Mouse (Mus musculus) R1 (cell line): ENCODE data around the gene Nfib.

Experiments used
- DNase-seq: peaks from one replicate; pipeline ENCODE4 v3.0.0-alpha.2; 2018; ENCODE audit warnings: low read depth, low spot score

The Nfib gene

DNA sequence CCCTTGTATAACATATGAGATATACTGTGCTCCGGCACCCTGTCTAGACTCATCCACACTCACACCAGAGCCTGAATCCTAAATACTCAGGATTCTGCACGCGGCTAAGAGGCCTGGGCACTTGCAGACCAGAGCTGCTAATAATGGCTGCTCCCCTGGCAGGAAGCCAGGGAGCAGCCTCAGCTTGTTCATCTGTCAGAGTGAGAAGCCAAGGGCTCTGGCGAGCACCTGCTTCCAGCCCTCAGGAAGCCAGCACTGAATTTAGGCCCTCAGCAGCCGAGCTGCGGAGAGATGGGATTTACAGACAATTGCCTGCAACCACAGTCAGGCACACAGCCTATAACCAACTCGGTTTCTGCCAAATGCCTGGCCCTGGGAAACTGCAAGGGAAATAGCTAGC, 15.3 kb downstream of the Nfib start:
- no peak for DNase-seq

DNA sequence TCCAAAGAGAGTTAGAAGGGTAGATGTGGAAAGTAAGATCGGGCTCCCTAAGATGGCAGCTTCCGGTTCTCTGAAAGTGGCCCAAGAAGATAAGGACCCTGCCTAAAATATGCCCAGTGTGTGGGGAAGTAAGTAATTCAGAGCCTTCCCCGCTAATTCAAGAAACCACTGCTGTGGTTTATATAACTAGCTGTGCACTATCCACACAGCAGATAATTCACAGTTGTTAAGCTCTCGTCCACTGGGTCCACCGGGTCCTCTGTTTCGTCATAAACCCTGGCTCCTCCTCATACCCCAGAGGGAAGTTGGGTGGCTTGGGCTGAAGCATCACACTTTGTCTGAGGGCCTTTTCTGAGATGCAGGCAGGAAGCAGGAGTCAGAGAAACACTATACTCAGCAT, 19.5 kb downstream of the Nfib start:
- no peak for DNase-seq

DNA sequence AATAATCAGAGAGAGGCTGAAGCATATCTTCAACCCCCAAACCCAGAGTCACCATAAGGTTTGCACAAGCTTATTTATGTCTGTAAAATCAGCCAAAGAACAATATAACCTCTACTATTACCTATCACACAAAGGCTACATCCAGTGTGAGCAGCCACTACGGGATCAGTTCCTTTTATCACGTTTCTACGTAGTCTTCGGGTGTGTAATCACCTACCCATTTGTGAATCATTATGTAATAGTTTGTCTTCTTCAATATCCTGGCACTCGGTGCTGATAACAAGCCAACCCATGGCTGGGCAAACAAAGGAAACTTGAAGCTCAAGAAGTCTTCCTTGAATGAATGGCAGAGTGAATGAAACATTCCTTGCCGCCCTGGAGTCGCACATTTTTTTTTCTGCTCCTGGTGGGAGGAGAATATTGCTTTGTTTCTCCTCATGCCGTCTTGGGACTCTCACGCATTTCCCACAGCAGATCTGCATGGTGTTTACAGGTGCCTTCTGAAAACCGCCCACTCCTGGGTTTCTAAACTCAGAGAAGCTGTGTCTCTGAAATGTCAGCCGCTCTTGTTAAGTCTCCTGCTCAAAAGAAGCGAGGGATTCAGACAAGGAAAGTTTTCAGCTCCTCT, 21.3 kb downstream of the Nfib start:
- DNase-seq: no peak

DNA sequence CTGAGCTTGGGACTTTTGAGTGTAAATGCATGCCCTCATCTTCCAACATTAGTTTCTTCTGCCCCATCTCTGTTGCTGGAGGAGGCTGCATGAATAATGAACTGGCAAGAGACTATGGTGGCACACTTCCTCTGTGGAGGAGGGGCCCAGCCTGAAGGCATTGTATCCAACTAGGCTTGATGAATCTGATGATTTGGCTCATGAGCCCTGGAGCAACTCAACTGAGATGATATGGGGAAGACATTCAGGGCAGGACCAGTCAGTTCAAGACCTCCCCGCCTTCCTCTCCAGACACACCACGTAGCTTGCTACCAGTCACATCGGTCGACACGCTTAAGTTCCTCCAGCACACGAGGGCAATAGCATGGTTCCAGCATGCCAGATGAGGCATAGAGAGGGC, 22.0 kb downstream of the Nfib start:
- DNase-seq: no peak

DNA sequence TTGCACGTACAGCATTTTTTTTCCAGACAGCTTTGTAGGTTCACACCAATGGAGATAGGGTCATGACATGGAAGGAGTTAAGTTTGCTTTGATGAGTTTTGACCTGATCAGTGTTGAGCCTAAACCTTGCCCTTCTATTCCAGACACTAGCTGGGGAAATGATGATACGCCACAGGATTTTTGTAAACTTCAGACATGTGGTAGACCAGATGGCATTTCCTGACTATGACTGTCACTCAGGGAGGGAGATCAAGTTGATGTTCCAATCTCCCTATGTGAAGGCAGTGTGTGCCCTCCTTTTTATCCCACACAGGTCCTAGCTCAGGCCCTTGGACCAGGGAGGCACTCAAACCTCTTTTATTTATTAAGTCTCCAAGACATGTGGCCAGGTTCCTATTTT, 29.4 kb downstream of the Nfib start:
- no peak for DNase-seq

DNA sequence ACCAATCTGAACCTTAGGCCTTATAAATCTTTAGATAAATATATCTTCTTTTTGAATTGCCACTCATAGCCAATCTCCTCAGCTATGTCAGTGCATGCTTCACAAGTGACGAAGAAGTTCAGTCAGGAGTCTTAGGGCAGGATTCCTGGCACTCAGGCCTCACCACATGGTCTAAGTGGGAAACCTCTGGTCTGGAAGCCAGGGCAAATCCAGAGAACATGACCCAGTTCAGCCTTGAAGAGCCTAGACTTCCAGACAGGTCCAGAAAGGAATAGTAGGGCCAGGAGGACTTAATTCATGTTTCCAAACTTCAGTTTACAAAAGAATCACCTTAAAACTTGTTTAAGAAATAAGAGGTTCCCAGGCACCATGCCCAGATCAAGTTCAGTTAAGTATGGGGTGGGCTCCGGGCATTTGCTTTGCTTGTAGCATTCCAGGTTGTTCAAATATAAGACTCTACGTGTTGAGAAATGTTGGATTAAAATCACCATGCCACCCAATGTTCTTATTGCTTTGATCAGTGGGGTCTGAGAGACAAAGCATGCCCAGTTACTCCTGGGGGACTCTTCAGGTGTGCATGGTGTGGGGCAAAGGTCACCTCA, 38.2 kb downstream of the Nfib start:
- DNase-seq: no peak

DNA sequence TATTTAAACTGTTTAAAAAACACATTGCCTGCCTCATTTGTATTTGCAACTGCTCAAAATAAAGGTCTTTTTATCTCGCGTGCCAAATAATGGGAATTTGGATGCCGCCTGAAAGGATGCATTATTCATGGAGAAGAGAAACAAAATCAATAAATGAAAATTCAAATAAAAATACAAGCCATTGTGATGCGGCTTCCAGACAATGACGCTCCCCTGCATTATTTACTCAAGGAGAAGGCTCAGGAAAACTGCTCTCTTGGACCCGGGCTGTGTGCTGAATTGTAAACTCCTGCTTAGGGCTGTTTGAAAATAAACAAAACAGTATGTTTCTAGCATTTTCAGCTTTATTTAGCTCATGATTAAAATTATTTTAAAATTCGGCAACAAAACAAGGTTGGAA, 41.1 kb downstream of the Nfib start:
- no peak for DNase-seq

DNA sequence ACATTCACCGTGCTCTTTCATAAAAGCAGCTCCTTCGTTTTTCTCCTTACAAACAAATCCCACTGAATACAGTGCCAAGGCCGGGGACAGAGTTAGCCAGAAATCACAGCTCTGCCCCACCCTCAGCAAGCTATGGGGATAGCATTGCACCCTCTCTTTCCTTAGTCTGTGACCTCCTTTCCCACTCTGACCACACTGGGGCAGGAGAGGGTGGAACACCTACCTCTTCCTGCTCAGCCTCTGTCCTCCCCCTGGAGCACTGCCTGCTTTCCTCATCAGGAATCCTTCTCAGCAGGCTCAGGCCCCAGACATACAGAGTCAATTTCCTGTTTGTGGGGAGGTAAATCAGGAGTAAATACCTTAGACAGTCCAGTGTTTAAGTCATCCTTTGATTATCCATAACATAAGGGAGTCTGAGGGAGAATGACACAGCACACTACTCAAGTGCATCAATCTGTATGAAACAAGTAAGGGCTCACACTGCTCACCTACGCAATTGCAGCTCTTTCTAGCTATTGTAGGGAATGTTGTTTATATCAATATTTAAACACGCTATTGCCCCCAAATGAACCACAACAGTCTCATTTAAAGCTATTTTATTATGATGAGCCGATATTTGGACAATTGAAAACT, 41.7 kb downstream of the Nfib start:
- no peak for DNase-seq

DNA sequence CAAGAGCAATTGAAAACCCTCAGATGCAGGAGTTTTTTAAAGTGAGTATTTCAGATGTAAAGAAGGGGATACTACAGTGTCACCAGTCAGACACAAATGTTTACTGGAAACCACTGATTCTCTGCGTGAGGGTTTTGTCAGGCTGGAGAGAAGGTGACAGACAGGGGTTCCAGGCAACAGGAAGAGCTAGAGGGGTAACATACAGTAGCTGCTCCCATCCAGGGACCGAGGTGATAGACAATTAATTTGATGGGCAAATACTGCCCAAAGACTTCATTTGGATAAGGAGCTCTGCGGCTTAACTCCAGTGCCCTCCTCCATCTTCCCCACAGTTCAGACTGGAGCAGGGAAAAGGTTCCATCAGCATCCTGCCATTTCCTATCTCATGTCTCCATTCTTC, 42.9 kb downstream of the Nfib start:
- no peak for DNase-seq

DNA sequence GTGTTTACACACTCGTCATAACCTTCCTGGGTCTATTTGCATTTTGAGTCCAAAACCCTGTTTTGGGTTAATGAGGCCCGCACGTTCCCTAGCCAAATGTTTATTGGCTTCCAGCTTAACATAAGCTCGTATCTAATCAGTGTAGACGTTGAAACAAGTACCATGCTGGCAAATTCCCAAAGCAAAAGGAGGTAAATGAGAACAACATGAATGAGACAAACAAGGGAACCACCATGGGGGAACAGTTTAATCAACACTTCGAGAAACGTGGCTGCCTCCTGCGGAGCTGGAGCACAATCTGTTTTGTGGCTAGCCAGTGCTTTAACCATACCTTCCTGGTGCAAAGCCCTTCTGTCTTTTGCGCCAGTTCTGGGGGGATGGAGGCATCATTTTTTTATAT, 43.3 kb downstream of the Nfib start:
- DNase-seq: no peak

DNA sequence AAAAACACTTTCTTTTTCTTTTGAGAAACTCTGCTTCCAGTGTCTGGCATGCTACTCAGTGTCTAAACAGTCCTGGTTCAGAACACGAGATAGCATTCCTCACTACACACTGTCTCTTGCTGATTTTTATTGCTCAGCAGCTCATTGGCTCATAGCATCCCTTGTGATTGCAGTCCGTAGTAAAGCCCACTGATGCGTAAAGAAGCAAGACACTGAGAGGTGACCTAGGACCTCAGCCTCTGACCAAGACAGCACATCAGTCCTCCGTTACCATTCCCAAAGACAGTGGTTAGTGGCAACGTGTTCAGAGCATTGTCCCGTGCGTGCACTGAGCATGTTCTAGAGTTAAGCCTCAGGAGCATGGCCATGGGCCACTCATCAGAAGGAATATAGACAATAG, 44.3 kb downstream of the Nfib start:
- no peak for DNase-seq

DNA sequence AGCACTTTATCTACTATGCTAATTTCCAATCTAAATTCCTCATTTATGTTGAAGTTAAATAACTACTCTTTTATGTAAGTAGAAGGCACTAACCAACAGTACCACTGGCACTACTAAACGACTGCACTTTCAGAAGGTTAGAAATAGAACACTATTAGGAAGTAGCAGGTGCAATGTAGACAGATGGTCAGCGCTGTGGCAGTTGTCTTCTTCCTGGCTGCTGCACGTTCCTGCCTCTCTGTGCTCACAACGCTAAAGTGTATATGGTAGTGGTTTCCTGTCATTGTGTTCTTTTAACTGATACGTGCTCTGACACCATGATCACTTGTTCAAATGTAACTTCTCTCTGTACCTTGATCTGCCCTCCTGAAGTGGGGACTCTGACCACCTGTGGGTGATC, 59.9 kb downstream of the Nfib start:
- DNase-seq: no peak

DNA sequence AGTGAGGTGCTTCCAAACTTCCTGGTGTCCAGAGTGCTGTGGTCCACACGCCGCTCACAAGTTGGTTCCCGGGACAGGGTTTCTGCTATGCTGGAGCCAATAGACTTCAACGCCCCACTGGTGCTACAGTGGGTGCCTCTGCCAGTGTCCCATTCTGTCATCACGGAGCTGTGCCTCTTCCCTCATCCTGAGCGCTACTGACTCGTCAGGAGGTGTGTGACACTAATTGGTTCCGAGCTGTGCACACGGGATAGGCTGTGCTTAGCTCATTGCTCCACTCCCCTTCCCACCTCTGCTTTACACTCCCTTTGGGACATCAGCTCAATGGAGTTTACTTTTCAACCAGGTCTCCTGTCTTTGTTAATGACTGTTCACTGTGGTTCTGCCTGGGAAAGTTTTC, 60.8 kb downstream of the Nfib start:
- no peak for DNase-seq

DNA sequence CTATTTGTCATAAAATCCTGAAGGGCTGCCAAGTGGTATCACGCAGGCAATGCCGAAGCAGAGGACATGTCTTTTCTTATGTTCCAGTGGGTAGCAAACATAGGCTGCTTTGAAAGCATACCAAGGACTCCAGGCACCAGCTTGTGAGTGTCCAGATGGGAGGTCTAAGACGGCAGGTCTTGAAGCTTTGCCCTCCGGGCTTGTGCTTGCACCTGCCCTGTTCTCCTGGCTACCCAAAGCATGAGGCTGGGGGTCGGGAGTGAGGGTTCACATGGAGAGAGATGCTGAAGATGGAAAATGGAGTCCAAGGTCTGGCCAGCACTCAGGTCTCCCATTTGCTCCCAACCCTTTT, 61.8 kb downstream of the Nfib start:
- DNase-seq: no peak

DNA sequence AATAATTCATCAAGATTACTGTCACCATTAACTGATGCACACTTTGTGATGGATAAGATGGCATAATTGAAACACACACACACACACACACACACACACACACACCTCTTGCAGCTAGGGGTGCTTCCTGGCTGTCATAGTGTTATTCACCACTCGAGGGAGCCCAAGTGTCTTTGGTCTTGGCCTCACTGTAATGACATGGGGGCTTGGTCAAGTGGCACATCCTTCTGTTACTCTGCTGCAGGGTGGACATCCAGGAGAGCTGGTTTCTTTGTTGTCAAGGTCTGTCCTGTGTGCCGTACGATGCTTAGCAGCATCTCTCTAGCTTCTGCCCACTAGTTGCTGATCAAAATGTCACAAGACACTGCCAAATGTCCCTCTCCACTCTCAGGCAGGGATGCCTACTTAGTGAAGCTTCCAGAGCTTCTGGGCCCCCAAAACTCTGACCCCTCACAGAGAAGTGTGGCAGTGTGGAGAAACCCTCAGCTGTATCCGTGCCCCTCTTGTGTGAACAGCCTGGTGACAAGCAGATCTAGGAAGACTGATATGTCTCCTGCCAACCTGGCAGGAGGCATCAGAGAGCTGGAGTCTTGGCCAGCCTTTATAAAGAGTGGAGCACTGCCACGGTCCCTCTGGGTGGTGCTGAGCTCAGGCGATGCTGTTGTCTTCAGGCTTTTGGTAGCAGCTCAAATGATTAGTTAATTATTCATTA, 62.4 kb downstream of the Nfib start:
- DNase-seq: peak; percentile 46

DNA sequence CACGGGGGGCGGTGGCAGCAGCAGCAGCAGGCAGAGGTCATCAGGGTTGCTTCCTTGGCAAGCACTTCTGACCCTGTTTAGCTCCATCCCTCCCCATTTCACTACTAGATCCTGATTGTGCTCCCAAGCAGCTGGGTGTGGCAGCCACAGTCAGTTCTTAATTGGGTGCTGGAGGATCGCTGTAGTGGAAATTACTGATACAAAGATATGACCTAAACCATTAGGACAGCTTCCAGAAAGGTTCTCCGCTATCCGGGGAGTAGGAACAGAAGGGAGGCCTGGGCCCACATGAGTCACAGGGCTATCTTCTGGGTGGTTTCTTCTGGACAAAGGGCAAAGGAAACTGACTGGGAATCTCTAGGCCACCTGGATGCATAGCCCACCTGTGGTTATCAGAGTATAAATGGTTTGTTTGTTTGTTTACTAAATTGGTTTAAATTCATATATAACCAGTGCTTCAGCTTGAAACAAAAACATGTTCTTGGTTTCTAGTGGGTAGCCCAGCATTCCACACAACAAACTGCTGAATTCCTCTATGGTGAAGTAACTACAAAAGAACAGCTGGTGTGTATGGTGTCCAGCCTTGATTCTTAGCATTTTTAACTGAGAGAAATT, 64.4 kb downstream of the Nfib start:
- DNase-seq: no peak

DNA sequence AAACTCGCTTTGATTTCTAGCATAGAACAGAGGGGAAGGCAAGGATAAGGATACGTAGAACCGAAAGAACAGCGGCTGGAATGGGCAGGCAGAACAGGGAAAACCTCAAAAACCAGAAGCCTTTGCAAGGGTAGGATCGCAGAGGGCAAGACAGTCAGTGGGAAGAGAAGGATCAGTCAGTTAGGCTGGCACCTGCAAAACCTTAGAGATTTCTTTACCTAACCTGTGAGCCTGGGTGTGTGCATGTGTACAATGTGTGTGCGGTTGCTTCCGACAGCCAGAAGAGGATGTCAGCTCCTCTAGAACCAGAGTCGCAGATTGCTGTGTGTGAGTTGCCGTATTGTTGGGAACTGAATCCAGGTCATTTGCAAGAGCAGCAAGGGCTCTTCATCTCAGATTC, 67.3 kb downstream of the Nfib start:
- no peak for DNase-seq

DNA sequence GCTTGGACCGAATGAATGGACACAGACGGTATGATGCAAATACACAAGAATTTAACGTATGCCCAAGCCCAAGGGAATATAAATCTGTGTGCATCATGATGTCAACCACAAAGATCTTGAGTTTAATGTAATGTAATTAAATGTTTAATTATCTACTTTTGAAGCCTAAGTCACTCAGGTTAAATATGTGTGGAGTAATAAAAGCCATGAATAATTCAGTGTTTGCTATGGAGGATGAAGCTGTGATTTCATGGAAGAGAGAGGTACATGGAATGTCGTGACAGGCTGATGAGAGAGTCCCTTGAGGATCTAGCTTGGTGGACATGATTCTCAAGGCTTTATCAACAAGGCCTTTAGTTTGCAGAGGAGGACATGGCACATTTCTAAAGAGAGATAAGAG, 67.9 kb downstream of the Nfib start:
- DNase-seq: no peak

DNA sequence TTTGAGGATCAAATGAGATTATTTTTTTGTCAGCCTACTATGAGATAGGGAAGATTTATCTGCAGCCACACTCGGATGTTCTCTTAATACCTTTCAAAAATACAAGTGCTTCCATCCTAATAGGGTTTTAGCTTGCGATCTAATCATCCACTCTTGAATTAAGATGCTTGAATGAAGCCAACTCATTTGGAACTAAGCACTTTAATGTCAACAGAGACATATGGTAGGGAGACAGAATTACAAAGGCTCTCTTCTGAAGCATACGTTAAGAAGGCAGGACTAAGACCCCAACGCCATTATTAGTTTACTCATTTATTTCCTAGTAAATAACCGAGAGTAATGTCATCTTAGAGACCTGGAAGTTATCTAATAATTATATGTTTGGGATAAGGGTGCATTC, 68.9 kb downstream of the Nfib start:
- DNase-seq: no peak

DNA sequence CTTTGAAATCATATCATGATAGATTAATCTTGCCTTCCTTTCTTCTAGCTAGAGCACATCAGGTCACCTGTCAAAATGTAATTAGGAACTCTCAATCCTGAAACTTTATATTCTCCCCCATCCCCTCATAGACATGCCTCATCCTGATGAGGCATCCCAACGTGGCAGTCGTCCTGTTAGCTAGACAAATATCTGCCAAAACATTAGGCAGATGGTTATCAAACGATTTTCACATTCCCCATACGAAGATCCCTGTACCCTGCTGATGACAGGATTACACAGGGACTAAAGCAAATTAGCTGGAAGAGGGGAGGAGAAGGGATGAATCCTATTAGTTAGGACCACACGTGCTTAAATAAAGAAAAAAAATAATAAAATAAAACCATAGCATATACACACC, 69.7 kb downstream of the Nfib start:
- DNase-seq: no peak

DNA sequence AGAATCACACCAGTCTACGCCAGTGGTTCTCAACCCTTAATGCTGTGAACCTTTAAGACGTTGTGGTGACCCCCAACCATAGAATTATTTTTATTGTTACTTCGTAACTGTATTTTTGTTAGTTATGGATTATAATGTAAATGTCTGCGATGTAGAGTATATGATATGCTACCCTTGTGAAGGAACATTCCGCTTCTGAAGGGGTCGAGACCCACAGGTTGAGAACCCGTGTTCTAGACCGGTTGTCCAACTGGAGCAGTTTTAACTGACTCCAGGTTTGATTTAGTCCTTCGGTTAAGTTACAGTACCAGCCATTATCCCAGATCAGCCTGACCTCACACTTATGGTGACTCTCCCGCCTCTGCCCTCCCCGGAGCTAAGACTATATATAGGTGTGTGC, 70.4 kb downstream of the Nfib start:
- DNase-seq: no peak

DNA sequence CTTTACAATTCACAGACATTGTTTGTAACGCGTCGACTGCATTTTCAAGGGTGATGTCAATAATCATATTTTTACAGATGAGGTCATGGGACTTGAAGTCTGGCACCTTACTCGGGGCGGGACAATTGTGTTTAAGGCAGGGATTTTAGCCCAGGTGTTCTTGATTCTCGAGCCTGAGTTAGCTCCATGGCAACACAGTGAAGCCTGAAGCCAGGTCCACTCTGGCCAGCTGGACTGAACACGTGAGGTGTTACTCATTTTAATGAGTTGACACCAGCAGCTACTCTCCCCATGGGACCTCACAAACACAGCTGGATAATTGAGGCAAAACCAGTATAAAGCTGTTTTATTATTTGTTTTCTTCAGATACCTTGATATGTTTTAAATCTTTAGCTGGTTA, 71.2 kb downstream of the Nfib start:
- DNase-seq: no peak
